Mouse (Mus musculus): ENCODE data around the gene Egfl8. TPM values are rescaled to one million over a fixed set of nuclear protein-coding genes. Genes with fewer than 3 reads are reported as not detected.

Gene Egfl8
- total RNA-seq (2014; fragmentation: Nextera tagmentation) (2.1 TPM in 1 of 2 replicates, not detected in the other), total RNA-seq (2017) (not detected in 2 replicates)

DNA sequence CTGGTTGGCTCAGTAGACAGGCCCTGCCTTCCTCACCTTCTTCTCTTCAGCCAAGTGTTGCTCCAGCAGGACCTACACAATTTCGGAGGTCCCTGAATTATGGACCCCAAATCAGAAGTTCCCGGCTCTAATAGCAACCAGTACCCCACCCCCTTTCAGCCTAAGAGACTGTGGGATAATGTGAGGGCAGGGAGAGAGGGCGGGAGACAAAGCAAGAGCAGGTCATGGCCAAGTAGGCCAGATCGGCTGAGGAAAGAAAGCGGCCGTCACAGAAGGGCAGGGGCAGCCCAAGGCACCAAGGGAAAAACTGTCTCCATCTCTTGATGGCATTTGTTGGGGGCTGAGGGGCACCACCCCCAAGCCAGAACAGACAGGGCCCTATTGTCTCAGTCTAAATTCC lies at the start of gene Egfl8:
Gene Egfl8 (minus strand): TSS at position 101 of the 400 bp plus-strand sequence.
- ATAC-seq (replicated peaks; ENCODE audit: poor library complexity, severe bottlenecking): no peak

DNA sequence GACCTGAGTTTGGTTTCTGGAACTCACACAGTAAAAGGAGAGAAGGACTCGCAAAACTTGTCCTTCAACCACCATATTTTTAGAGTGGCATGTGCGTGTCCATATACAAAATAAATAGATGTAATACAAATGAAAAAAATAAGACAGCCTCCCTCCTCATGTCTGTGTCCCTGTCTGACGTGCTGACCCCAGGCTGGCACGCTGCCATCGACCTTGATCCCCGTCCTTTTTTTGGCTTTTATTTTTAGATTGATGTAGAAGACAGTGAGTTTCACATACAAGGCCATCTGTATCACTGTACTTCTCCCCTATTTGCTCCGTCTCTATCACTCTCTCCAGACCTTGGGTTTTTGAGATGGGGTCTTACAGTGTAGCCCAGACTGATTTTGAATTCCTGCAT lies 48.7 kb upstream of the Egfl8 start:
- ATAC-seq (replicated peaks; ENCODE audit: poor library complexity, severe bottlenecking): no peak

DNA sequence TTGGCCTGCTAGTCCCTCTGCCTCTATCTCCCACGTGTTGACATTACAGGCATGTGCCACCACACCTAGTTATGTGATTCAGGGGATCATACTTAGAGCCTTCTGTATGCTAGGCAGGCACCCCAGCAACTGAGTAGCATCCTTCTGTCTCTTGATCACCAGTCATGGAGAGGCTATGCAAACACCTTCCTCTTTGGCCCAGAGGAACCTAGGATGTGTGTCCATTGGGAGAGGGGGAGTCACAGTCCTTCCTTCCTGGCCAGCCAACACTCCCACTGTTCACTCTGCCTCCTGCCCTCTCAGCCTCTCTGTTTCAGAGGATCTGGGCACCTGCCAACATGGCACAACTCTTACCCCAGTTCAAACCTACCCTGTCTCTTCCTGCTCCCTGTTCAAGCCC lies 47.8 kb upstream of the Egfl8 start:
- no peak for ATAC-seq (replicated peaks; ENCODE audit: poor library complexity, severe bottlenecking)

DNA sequence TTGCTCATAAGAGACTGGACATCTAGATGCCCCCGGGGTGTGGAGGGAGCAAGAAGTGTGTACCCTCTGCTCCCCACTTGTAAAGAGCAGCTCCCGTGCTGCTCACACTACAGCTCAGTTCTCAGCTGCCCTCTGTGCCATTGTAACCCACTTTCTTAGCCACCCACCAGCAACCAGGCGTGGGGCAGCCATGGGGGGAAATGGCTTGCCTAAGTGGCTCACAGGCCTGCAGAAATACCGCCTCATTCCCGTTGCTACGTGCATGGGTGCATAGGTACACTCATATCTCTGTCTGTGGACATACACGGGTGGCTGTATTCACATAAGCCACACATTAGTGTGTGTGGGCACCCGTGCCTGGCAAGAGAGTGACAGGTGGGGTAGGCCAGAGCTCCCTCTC lies 47.2 kb upstream of the Egfl8 start:
- no peak for ATAC-seq (replicated peaks; ENCODE audit: poor library complexity, severe bottlenecking)

DNA sequence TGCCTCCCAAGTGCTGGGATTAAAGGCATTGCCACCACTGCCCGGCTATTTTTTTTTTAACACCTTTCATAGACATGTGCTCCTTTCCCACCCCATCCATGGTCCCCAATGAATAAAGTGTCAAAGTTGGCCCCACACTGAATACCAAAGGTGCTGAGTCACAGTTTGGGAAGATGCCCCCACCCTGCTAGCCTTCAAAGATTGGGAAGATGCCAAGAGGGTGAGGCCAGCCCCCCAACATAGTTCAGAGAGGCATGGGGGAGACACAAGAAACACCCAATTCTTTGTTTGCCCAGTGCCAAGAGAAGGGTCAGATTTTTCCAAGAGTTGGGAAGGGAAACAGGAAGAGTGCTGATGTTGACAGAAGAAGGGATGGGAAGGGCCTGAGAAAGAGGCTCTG lies 46.7 kb upstream of the Egfl8 start:
- no peak for ATAC-seq (replicated peaks; ENCODE audit: poor library complexity, severe bottlenecking)

DNA sequence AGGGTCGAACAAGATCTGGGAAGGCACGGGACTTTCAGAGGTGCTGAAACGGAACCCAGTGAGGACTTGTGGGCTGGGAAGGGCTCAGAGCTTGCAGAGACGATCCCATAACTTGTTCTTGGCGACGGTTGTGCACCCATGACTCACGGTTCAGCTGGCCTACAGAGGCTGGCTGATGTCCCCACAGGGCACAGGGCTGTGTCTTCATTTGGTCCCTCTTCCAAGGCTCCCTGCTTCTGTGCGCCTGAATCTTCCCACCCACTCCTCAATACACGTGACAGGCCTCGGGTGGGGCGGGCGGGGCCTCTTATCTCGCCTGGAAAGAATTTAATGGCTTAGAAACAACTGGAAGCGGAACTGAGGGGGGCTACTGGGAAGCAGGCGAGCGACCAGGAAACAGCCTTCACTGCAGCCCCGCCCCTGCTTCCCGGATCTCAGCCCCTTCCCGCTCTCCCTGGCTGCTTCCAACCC lies 45.4 kb upstream of the Egfl8 start:
- ATAC-seq (replicated peaks; ENCODE audit: poor library complexity, severe bottlenecking): no peak; the same call in 1 of the 2 replicates

DNA sequence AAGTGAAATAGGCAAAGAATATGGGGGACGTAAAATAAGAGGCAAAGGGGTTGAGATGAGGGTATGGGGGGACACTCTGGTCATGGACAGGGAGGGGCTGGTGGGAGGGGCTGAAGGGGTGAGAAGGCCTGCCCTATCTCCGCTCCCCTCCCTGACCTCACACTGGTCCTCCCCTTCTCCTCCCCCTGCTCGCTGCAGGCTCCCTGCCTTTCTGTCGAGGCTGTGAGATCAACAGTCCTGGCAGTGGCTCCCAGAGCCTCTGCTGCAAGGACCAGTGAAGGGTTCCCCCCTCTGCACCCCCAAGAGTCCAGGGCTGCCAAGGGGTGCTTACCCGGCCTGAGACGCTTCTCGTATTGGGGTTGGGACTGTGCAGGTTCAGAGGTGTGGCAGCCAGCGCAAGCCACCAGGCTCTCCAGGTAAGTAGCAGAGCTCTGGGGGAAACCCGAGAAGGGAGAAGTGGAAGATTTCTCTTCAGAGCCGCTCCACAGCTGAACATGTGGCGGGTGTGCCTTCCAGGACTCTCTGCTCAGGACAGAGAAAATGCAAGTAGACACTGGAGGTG lies 44.6 kb upstream of the Egfl8 start:
- ATAC-seq (replicated peaks; ENCODE audit: poor library complexity, severe bottlenecking): no peak

DNA sequence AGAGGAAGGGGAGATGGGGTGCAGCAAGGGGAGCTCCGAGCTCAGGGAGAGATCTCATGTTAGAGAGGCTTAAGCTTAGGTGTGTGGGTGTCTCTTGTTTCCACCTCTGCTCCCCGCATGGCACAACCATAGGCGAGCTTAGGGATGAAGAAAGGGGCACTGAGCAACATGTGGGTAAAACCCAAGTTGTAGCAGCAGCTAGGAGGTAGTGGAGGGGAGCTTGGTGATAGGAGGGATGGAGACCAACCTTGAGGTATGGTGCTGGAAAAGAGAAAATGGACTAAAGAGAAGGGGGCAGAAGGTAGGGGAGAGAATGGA lies 44.1 kb upstream of the Egfl8 start:
- ATAC-seq (replicated peaks; ENCODE audit: poor library complexity, severe bottlenecking): no peak

DNA sequence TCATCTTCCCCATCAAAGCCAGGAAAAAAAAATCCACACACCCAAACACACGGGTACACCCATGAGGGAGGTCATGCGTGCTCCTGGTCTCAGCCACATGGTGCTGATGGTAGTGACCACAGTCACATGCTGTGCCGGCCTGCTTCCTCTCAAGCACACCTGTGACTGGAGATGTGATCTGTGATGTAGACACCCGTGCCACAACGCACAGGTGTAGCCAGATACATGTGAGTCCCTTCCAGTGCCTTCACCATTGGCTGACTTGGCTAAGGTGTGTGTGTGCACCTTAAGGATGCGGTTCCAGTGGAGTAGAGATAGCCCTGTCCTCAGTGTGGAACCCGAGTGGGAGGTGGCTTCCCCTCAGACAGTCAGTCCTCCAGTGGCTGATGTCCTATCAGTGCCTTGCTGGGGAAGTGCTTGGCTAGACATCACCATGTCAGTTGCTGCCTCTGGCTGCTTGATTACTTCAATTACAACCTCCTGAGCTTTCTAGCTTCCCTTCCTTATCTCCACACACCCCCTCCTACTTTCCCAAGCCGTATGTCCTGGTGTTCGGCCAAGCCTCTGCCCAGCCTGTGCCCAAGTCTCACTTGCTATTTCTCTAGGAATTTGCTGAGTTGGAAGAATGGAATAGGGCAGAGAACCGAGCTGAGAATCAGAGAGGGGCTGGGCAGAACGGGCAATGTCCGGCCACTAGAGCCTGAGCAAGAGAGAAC lies 43.6 kb upstream of the Egfl8 start:
- no peak for ATAC-seq (replicated peaks; ENCODE audit: poor library complexity, severe bottlenecking)

DNA sequence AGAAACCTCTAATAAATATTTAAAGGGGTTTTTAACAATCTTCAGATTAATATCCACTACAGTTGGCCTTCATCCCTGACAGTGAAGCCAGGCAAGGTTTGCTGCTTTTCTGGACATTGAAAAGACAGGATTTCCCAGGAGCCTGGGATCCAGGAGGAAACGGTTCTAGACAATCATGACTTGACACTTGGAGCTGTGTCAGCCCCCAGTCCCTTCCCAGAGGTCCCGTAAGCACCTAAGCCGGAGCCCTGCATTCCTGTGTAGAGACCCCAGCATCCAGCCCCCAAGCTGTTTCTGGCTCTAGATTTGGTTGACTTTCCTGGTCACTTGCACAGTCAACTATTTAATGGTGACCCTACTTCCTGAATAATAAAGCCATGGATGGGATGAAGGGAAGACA lies 42.8 kb upstream of the Egfl8 start:
- ATAC-seq (replicated peaks; ENCODE audit: poor library complexity, severe bottlenecking): no peak

DNA sequence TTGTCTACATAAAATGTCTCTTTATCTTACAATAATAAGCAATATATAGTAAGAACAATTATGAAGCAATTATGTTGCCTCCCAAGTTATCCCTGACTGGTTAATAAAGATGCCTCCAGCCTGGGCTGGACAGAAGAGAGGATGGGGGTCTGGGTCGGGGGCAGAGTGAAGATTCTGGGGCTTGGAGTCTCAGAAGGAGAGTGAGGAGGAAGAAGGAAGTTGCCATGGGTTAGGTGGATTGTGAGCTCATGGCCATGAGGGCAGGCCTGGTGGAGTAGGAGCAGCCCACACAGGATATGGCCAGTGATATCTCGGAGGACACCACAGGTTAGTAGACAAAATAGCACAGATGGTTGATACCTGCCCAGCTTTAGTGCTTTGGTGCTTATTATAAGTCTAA lies 42.4 kb upstream of the Egfl8 start:
- ATAC-seq (replicated peaks; ENCODE audit: poor library complexity, severe bottlenecking): no peak

DNA sequence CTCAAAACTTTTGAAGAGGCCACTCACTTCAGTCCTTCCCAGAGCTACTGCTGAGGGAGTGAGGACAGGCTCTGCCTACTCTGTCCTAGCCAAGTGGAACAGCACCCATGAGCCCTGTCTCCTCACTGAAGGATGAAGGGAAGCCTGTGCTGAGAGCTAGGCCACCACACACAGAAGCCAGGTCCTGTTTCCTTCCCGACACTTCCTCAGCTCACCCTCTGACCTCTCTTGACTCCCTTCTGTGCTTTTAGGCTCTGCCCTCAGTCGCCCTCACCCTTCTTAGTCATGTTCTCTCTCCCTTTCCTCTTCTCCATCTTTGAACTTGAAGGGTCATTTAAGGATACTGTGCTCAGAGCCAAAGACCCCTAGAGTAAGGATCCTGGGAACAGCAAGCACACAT lies 41.5 kb upstream of the Egfl8 start:
- ATAC-seq (replicated peaks; ENCODE audit: poor library complexity, severe bottlenecking): no peak

DNA sequence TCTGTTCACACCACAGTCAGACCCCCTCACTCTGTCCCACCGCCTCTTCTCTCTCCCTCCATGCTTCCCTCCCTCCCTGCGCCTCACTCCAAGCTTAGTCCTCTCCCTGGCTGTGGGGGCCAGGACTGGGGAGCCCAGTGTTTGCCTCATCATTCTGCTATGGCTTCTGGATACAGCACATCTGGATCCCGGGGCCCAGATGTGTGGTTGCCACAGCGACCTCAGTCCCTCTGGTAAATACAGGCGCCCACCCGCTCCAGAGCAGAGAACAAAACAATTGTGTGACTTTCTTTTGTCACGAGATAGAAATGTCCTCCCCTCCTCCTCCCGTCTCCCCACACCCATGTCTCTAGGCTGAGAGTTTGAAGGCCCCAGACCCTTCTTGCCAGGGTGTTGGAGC lies 40.9 kb upstream of the Egfl8 start:
- ATAC-seq (replicated peaks; ENCODE audit: poor library complexity, severe bottlenecking): no peak

DNA sequence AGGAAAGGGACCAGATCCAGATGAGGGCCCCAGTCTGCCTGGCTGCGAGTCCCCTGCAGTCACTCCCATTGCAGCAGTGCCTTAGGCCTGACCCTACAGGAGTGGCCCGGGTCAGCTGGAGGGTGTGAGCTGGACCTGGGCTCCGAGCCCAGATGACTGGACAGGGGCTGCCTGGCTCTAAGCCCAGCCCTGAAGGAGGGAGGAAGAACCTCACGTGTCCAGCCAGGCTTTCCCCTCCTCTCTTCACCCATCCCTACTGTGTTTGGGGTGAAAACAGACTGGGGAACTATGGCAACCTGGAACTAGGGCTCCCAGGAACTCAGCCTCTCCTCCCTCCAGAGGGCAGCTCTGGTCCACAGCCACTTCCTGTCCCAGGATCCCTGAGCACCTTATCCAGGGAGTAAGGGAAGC lies 39.8 kb upstream of the Egfl8 start:
- ATAC-seq (replicated peaks; ENCODE audit: poor library complexity, severe bottlenecking): no peak

DNA sequence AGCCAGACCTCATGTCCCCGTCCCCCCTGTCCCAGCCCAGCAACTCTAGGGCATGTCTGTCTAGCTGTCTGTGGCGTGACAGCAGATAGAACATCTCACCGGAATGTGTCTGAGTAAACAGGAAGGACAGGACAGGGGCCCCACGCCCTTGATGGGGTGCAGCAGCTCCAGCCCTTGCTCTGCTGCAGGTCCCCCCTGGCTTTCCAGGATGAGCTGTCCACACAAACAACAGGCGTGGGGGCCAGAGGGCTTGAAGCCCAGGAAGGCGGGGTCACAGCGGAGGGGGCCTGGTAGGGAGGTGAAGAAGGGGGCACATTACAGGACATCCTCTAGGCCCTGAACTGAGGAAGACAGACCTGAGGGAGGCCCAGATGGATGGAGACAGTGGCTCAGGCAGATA lies 39.4 kb upstream of the Egfl8 start:
- ATAC-seq (replicated peaks; ENCODE audit: poor library complexity, severe bottlenecking): no peak

DNA sequence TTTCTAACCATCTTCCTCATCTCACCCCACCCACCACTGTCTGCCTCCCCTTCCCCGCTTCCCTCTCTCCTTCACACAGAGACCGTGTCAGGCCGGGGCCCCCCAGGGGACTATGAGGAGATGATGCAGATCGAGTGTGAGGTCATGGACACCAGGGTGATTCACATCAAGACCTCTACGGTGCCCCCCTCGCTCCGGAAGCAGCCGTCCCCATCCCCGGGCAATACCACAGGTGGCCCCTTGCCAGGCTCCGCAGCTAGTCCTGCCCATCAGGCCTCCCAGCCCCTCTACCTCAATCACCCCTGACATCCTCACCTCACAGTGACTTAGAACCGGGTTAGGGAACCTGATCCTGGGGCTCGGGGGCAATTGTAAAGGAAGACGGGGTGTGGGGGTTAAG lies 38.6 kb upstream of the Egfl8 start:
- ATAC-seq (replicated peaks; ENCODE audit: poor library complexity, severe bottlenecking): no peak

DNA sequence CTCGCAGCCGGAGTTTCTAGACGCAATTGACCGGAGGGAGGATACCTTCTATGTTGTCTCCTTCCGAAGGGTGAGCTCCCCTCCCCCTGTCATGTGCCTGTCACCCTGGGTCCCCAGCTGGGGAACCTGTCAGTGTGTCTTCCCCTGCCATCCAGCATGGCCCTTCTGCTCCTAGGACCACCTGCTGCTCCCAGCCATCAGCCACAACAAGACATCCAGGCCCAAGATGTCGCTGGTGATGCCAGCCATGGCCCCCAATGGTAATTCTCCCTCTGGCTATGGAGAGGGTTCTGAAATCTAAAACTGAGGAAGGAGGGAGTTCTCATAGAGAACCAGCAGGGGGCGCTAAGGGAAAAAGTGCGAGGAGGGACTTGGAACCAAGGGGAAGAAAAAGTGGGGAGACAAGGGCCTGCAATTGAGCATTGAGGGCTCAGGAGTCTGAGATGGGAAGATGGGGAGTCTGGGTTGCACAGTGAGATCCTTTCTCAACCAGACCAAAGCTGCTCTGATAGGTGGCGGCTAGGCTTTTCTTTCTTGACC lies 38.0 kb upstream of the Egfl8 start:
- ATAC-seq (replicated peaks; ENCODE audit: poor library complexity, severe bottlenecking): no peak

DNA sequence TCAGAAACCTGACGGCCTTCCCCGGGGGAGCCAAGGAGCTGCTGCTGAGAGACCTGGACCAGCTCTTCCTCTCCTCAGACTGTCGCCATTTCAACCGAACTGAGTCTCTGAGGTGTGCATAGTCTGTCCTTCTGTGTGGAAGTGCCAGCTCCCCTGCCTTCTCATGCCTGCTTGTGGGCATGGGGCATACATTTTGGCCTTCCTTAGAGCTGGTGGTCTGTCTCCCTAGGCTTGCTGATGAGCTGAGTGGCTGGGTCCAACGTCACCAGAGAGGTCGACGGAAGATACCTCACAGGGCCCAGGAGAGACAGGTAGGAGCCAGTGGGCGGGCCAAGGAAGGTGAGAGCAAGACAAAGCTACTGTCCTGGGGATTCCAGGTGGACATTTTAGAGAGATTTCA lies 37.2 kb upstream of the Egfl8 start:
- ATAC-seq (replicated peaks; ENCODE audit: poor library complexity, severe bottlenecking): no peak

DNA sequence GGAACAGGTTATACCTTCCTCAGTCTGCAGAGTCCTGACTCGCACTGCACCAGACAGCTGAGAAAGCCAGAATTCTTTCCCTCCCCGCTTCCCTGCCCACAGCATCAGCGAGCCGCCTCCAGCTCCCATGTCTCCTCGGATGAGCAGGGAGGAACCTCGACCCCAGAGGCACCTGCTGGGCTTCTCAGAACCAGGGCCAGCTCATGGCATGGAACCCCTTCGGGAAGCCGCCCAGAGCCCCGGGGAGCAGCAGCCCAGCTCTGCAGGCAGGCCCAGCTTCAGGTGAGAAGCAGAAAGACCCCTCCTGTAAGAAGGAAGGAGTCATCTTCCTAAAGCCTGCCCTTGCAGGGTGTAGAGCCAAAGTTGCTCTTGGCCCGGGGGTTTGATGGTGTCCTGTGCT lies 36.8 kb upstream of the Egfl8 start:
- no peak for ATAC-seq (replicated peaks; ENCODE audit: poor library complexity, severe bottlenecking)

DNA sequence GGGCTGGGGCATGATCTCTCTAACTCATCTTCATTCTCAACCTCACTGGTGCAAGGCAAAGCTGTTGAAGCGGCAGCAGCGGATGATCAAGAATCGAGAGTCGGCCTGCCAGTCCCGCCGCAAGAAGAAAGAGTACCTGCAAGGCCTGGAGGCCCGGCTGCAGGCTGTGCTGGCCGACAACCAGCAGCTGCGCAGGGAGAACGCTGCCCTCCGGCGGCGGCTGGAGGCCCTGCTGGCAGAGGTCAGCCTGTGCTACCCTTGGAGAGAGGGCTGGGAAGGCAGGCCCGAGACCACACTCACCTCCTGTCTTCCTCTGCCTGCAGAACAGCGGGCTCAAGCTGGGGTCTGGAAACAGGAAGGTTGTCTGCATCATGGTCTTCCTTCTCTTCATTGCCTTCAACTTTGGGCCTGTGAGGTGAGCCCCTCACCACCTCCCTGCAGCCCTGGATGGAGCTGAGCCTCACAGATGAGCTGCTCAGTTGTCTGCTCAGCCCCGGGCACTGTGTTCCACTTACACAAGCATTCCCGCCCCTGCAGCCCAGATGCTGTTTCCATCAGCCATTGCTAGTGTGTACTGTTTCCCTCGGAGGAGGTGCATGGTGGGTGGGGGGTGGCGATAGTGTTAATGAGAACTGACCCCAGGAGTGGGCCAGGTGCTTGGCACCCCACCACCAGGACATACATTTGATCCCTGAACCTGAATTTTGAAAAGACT lies 35.9 kb upstream of the Egfl8 start:
- no peak for ATAC-seq (replicated peaks; ENCODE audit: poor library complexity, severe bottlenecking)

DNA sequence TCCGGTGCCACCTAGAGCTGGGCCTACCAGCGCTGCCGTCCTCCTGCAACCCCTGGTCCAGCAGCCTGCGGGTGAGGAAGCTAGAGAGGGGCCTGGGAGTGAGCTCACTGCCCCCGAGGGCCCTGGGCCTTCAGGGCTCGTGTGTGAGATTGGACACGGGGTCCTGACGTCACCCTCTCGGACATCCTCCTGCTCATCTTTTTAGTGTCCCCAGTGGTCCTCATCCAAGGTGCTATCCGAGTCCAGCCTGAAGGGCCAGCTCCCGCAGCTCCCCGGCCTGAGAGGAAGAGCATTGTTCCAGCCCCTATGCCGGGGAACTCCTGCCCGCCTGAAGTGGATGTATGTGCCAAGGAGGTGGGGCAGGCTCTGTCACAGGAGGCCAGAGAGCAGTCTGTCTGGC lies 35.0 kb upstream of the Egfl8 start:
- no peak for ATAC-seq (replicated peaks; ENCODE audit: poor library complexity, severe bottlenecking)
